Mouse (Mus musculus) kidney, adult 8-10 months (tissue): ENCODE results near the gene Dspp.
A peak's percentile ranks its signal among the peaks of the same experiment; 100 is the strongest.

Source experiments
- DNase-seq, 2 experiments: peaks; one replicate each; pipeline ENCODE4 v3.0.0; 2022

Gene Dspp

GRCm38 (mm10) chr5:104201153-104201950 is 30.8 kb downstream of the Dspp start:
- DNase-seq = no peak

DNA sequence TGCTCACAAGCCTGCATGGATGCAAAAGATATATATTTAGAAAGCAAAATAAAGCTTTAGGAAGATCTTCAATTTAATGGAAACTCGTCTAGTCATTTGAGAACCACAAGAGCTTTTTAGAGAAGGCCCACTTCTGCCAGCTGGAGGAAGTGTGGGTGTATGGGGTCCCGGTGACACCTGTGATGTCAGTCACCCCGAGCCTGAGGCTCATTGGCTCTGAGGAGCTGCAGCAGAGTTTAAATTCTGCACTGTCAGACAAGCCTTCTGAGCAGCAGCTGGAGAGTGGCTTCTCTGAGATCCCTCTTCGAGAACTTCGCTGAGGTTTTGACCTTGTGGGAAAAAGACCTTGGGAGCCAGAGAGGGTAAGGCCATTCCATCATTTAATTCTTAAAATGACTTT is 31.8 kb downstream of the Dspp start, which contains the start of gene Dmp1:
Dmp1 (plus strand) TSS at position 263 of the 400 bp plus-strand sequence.
- DNase-seq = no peak

DNA sequence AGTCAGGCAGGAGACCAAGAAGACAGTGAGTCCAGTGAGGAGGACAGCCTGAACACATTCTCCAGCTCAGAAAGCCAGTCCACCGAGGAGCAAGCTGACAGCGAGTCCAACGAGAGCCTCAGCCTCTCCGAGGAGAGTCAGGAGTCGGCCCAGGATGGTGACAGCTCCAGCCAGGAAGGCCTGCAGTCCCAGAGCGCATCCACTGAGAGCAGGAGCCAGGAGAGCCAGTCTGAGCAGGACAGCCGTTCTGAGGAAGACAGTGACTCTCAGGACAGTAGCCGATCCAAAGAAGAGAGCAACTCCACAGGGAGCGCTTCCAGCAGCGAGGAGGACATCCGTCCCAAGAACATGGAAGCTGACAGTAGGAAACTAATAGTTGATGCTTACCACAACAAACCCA is 42.0 kb downstream of the Dspp start:
- DNase-seq = no peak

GRCm38 (mm10) chr5:104218926-104219325 is 48.4 kb downstream of the Dspp start:
- DNase-seq = peak; percentile 7 to 15

- DNase-seq = no peak
Measured at GRCm38 (mm10) chr5:104224299-104224698, 53.8 kb downstream of the Dspp start.

DNA sequence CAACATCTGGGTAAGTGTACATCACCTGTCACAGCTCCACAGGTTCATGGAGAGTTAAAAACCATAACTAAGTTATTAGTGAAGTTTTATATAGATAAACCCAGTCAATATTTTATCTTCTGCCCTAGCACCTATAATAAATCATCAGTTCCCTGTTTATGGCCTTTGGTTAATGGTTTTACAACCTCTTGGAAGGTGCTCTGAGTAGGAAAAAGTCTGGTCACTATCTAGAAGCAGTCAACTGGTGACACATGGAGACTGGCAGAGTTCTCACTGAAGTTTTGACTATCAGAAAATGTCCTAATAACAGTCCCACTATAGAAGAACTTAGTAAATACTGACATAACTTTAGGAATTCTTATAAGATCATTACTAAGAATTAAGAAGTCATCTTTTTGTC is 54.2 kb downstream of the Dspp start:
- DNase-seq = no peak

DNA sequence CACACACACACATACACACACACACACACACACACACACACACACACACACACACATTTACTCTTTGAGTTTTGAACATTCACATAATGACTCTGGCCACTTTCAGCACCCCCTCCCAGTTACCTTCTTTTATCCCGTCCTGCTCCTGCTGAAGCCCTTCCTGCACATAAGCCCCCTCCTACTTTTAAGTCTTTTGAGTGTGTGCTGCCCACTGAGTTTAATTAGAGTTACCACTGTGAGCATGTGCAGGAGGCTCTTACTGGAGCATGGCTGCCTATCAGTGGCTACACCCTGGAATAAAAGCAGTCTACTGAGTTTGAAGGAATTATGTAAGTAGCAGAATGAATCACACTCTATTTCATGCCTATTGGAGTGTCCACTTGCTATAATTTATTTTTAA is 58.0 kb downstream of the Dspp start:
- DNase-seq = no peak
